Comparison of ENCODE assay signal across 27 mouse cellular contexts in the genomic region with DNA sequence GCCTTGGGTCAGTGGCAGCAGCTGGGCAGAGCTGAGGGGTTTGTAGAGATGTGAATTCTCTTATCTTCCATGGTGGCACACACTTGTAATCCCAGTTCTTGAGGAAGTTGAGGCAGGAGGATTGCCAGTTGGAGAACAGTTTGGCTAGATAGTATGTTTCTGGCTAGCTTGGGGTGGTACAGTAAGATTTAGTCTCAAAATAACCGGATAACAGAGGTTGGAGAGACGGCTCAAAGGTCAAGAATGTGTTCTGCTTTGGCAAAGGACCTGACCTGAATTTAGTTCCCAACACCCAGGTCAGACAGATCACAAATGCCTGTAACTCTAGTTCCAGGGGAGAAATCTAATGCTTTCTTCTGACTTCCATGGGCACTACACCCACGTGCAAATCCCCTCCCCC. TPM values are rescaled to one million over a fixed set of nuclear protein-coding genes. Genes with fewer than 3 reads are reported as not detected.
DNase-seq lines count a peak whose midpoint lies in the region; ATAC-seq and TF ChIP-seq lines count a peak whose summit lies in the region.
"Had no signal": no experiment of that assay in that cellular context is flagged by ENCODE, and none has a peak within 500 bp of the region (broad histone marks: within the 10 kb centered on the region; RNA-seq: fewer than 3 reads in every experiment).

No protein-coding gene starts in this region.

- WGBS in kidney, adult 2 months, result 38% methylated on average over 3 of the region's 3 CpGs
- 71% methylated on average over 3 of the region's 3 CpGs for WGBS in midbrain, embryonic 12.5 days
- WGBS in midbrain, postnatal 0 days, result 67% methylated on average over 3 of the region's 3 CpGs

- TF ChIP-seq POLR2A in kidney, adult 2 months (IDR thresholded peaks at IDR 0.05; ENCODE audit: low read depth, low read length), result no peak

- H3K27me3 ChIP-seq in kidney, adult 2 months (replicated peaks; ENCODE audit: control insufficient read depth, insufficient read depth, low read length), result no peaks in the 10 kb centered on the region
- no peaks in the 10 kb centered on the region; the same call in 1 of the 2 replicates for H3K27me3 ChIP-seq in midbrain, embryonic 12.5 days
- H3K27me3 ChIP-seq in midbrain, postnatal 0 days (ENCODE audit: insufficient read depth, low read length), result no peaks in the 10 kb centered on the region
- H3K27me3 ChIP-seq: hindbrain, embryonic 12.5 days; liver, embryonic 12.5 days; megakaryocyte, embryonic 14.5 days; neural tube, embryonic 13.5 days had no signal

- no peaks in the 10 kb centered on the region for H3K9me3 ChIP-seq in midbrain, embryonic 12.5 days
- no peaks in the 10 kb centered on the region for H3K9me3 ChIP-seq in midbrain, postnatal 0 days (ENCODE audit: low read length)
- H3K9me3 ChIP-seq: G1E; hindbrain, embryonic 12.5 days; kidney, embryonic 15.5 days; liver, embryonic 12.5 days; megakaryocyte, embryonic 14.5 days; neural tube, embryonic 13.5 days had no signal

- H3K4me2 ChIP-seq in midbrain, embryonic 12.5 days (replicated peaks), result no peak overlapping the region
- no peak overlapping the region for H3K4me2 ChIP-seq in midbrain, postnatal 0 days (ENCODE audit: low read depth, low read length, poor library complexity, severe bottlenecking)
- H3K4me2 ChIP-seq: heart, embryonic 11.5 days; kidney, embryonic 15.5 days; liver, embryonic 12.5 days; neural tube, embryonic 13.5 days had no signal

- no peaks in the 10 kb centered on the region for H3K36me3 ChIP-seq in kidney, adult 2 months (ENCODE audit: control insufficient read depth, insufficient read depth, low read length)
- no peaks in the 10 kb centered on the region for H3K36me3 ChIP-seq in midbrain, embryonic 12.5 days
- H3K36me3 ChIP-seq in midbrain, postnatal 0 days (ENCODE audit: insufficient read depth, low read length), result no peaks in the 10 kb centered on the region
- H3K36me3 ChIP-seq: G1E; hindbrain, embryonic 12.5 days; liver, embryonic 12.5 days; neural tube, embryonic 13.5 days had no signal

- DNase-seq in heart, adult 11 months, result peak; percentile 80
- DNase-seq in heart, postnatal 36 days, result no peak
- peak; percentile 63 for DNase-seq in kidney, adult 2 months
- no peak for DNase-seq in kidney, postnatal 10 days
- no peak for DNase-seq in midbrain, postnatal 0 days (ENCODE audit: low spot score)
- DNase-seq in layer of hippocampus, adult 9-10 months (ENCODE audit: low spot score), result no peak
- DNase-seq: adrenal gland, adult 8-10 months; cerebellum, adult 2 months; cerebellum, postnatal 25 days; heart, postnatal 14 days; kidney, postnatal 4 days; layer of hippocampus, postnatal 36 days; lung, adult 18-20 months; right cerebral cortex, postnatal 4 days; thymus, adult 18-20 months; thymus, postnatal 25 days had no signal

- H3K4me1 ChIP-seq in kidney, adult 2 months (ENCODE audit: control insufficient read depth, insufficient read depth, low read length), result peaks cover 2% of the 10 kb centered on the region; the same call in 1 of the 2 replicates
- peaks cover 12% of the 10 kb centered on the region for H3K4me1 ChIP-seq in midbrain, embryonic 12.5 days
- no peaks in the 10 kb centered on the region for H3K4me1 ChIP-seq in midbrain, postnatal 0 days (ENCODE audit: insufficient read depth, low read length)
- H3K4me1 ChIP-seq: liver, embryonic 12.5 days had no signal

- intact Hi-C loops in heart, postnatal 36 days (cut with DNase I), result no loop called here

- no peak for ATAC-seq in midbrain, embryonic 12.5 days (ENCODE audit: low FRiP score, low read depth)
- ATAC-seq in midbrain, postnatal 0 days (ENCODE audit: low FRiP score), result no peak
- ATAC-seq: intestine, postnatal 0 days; liver, embryonic 12.5 days; lung, postnatal 0 days had no signal

- no peak overlapping the region for H3K4me3 ChIP-seq in kidney, adult 2 months (ENCODE audit: insufficient read depth, low read depth, low read length)
- no peak overlapping the region for H3K4me3 ChIP-seq in midbrain, embryonic 12.5 days
- H3K4me3 ChIP-seq in midbrain, postnatal 0 days (ENCODE audit: low read depth, low read length), result no peak overlapping the region
- H3K4me3 ChIP-seq: hindbrain, embryonic 12.5 days; kidney, embryonic 15.5 days; liver, embryonic 12.5 days; megakaryocyte, embryonic 14.5 days; neural tube, embryonic 13.5 days had no signal

- no peak overlapping the region for H3K27ac ChIP-seq in kidney, adult 2 months (ENCODE audit: insufficient read depth, low read depth, low read length)
- peak overlapping the region; percentile 54; the same call in 1 of the 2 replicates for H3K27ac ChIP-seq in midbrain, embryonic 12.5 days (replicated peaks)
- no peak overlapping the region for H3K27ac ChIP-seq in midbrain, postnatal 0 days (ENCODE audit: low read depth, low read length)
- H3K27ac ChIP-seq: kidney, embryonic 15.5 days; liver, embryonic 12.5 days; stomach, postnatal 0 days had no signal

- TF ChIP-seq CTCF in kidney, adult 2 months (conservative IDR thresholded peaks at IDR 0.05; ENCODE audit: insufficient read depth, insufficient read length, low read depth, low read length), result no peak
- no peak for TF ChIP-seq CTCF in midbrain, postnatal 0 days (IDR thresholded peaks at IDR 0.05)

- H3K9ac ChIP-seq in midbrain, embryonic 12.5 days (replicated peaks), result no peak overlapping the region
- H3K9ac ChIP-seq in midbrain, postnatal 0 days (replicated peaks; ENCODE audit: low read length, poor library complexity, severe bottlenecking), result no peak overlapping the region
- H3K9ac ChIP-seq: hindbrain, embryonic 12.5 days; kidney, embryonic 15.5 days; liver, embryonic 12.5 days; neural tube, embryonic 13.5 days had no signal

RNA-seq across cellular contexts. Expression of a gene that starts 15.3 kb away (rescaled TPM):
- total RNA-seq in heart, postnatal 36 days (2021), result 10 to 100 TPM; 41.1 to 46.2 TPM
- polyA plus RNA-seq in kidney, adult 2 months (2012; rRNA removed), result 8.8 and 10.2 TPM in 2 replicates
- polyA plus RNA-seq in midbrain, embryonic 12.5 days (2016; fragmentation: Nextera tagmentation; extraction: Ambion mirVana), result 5.2 and 6.7 TPM in 2 replicates
- total RNA-seq in midbrain, postnatal 0 days (2014; rRNA removed), result 2.3 and 3.0 TPM in 2 replicates
- polyA plus RNA-seq in midbrain, postnatal 0 days (2015; fragmentation: Nextera tagmentation; extraction: Ambion mirVana), result 0.89 and 1.0 TPM in 2 replicates
- polyA plus RNA-seq: G1E had no signal

Comparison
In these comparisons a context has a peak if more than half of its experiments do, and no peak if none do; other contexts are left out.
1. DNase-seq: peak in heart, adult 11 months (single experiment) and kidney, adult 2 months (single experiment); none in heart, postnatal 36 days (0 of 2), kidney, postnatal 10 days (single experiment), midbrain, postnatal 0 days (single experiment) and layer of hippocampus, adult 9-10 months (single experiment).